Mouse (Mus musculus) cerebellum, postnatal 36 days (tissue): ENCODE data around the gene Mpp2.

Experiments
- DNase-seq, 2 experiments: peaks; one replicate each; pipeline ENCODE4 v3.0.0; 2021 to 2022; ENCODE audit warnings: mixed read lengths in 2 of 2

Gene Mpp2

GRCm38 (mm10) chr11:102070426-102070825, 17.9 kb downstream of the Mpp2 start:
- DNase-seq = no peak

- DNase-seq = no peak
Observed at GRCm38 (mm10) chr11:102069633-102070032, 18.7 kb downstream of the Mpp2 start.

- no peak for DNase-seq
Observed at GRCm38 (mm10) chr11:102068969-102069368, 19.3 kb downstream of the Mpp2 start.

- DNase-seq = peak; percentile 47 to 60
Observed at GRCm38 (mm10) chr11:102063076-102063475, 25.2 kb downstream of the Mpp2 start.

- DNase-seq = no peak
Observed at GRCm38 (mm10) chr11:102061941-102062473, 26.3 kb downstream of the Mpp2 start.

- DNase-seq = peak; percentile 82 to 83
Observed at GRCm38 (mm10) chr11:102061236-102061940, 26.9 kb downstream of the Mpp2 start.

GRCm38 (mm10) chr11:102053847-102054246, 34.5 kb downstream of the Mpp2 start:
- peak; percentile 78 to 80 for DNase-seq

GRCm38 (mm10) chr11:102053183-102053582, 35.1 kb downstream of the Mpp2 start:
- no peak for DNase-seq

GRCm38 (mm10) chr11:102052697-102053096, 35.6 kb downstream of the Mpp2 start:
- no peak for DNase-seq

GRCm38 (mm10) chr11:102051954-102052353, 36.4 kb downstream of the Mpp2 start:
- no peak for DNase-seq

GRCm38 (mm10) chr11:102051541-102051940, 36.8 kb downstream of the Mpp2 start:
- DNase-seq = no peak

- no peak for DNase-seq
Observed at GRCm38 (mm10) chr11:102049875-102050482, 38.3 kb downstream of the Mpp2 start.

GRCm38 (mm10) chr11:102046607-102047006, 41.7 kb downstream of the Mpp2 start:
- no peak for DNase-seq

- DNase-seq = no peak
Observed at GRCm38 (mm10) chr11:102044691-102045212, 43.6 kb downstream of the Mpp2 start.

GRCm38 (mm10) chr11:102043381-102043780, 44.9 kb downstream of the Mpp2 start:
- DNase-seq = no peak

GRCm38 (mm10) chr11:102042971-102043370, 45.3 kb downstream of the Mpp2 start:
- no peak for DNase-seq

GRCm38 (mm10) chr11:102041350-102041949, 46.9 kb downstream of the Mpp2 start, which contains the start of gene Cd300lg:
Cd300lg (plus strand) TSS chr11:102041509.
- DNase-seq = no peak

- no peak for DNase-seq
Observed at GRCm38 (mm10) chr11:102040646-102041045, 47.7 kb downstream of the Mpp2 start.

- peak; percentile 90 to 92 for DNase-seq
Observed at GRCm38 (mm10) chr11:102040138-102040524, 48.2 kb downstream of the Mpp2 start.

GRCm38 (mm10) chr11:102039487-102040137, 48.7 kb downstream of the Mpp2 start:
- DNase-seq = no peak

- DNase-seq = no peak
Observed at GRCm38 (mm10) chr11:102037789-102038188, 50.5 kb downstream of the Mpp2 start.

GRCm38 (mm10) chr11:102036336-102036735, 52.0 kb downstream of the Mpp2 start:
- DNase-seq = no peak

- no peak for DNase-seq
Observed at GRCm38 (mm10) chr11:102035456-102035960, 52.8 kb downstream of the Mpp2 start.
